8 mouse cellular contexts compared by ENCODE assay signal in genomic region chr14:118236886-118237289, GRCm38 (mm10). TPM values are rescaled to one million over a fixed set of nuclear protein-coding genes. Genes with fewer than 3 reads are reported as not detected.
DNase-seq lines count a peak whose midpoint lies in the region; ATAC-seq and TF ChIP-seq lines count a peak whose summit lies in the region.

Gene Sox21, minus strand, starts transcription at chr14:118237030.

- peak within 1 kb of the TSS; percentile 88 for H3K4me2 ChIP-seq in hindbrain, embryonic 14.5 days (replicated peaks)
- peak within 1 kb of the TSS; percentile 67 for H3K4me2 ChIP-seq in stomach, postnatal 0 days (replicated peaks; ENCODE audit: low read depth)

- no peak within 1 kb of the TSS for H3K27ac ChIP-seq in ES-E14 (ENCODE audit: insufficient read depth, low read depth, low read length, poor library complexity, severe bottlenecking)
- H3K27ac ChIP-seq in hindbrain, embryonic 14.5 days = peak within 1 kb of the TSS; percentile 75
- peak within 1 kb of the TSS; percentile 90 for H3K27ac ChIP-seq in stomach, postnatal 0 days (replicated peaks)

- no peaks in the 10 kb centered on the region for H3K9me3 ChIP-seq in ES-E14 (ENCODE audit: control insufficient read depth, insufficient read depth, low read depth, low read length)
- H3K9me3 ChIP-seq in hindbrain, embryonic 14.5 days (ENCODE audit: control insufficient read depth, low read length) = no peaks in the 10 kb centered on the region
- no peaks in the 10 kb centered on the region for H3K9me3 ChIP-seq in stomach, postnatal 0 days (ENCODE audit: control insufficient read depth, low read length)

- 0% methylated on average over 33 of the region's 34 CpGs for WGBS in hindbrain, embryonic 14.5 days
- WGBS in stomach, postnatal 0 days = 1% methylated on average over 30 of the region's 34 CpGs

- in situ Hi-C loops in ES-E14 (cut with MboI; ENCODE audit: low sequenced_read_pairs in 2 of 2, unreplicated experiment in 2 of 2) = no loop called here

- TF ChIP-seq CTCF in stomach, postnatal 0 days (IDR thresholded peaks at IDR 0.05; ENCODE audit: low read depth) = peak; percentile 33

- ATAC-seq in cerebellum, adult (ENCODE audit: insufficient number of reproducible peaks, low FRiP score, low TSS enrichment) = peak; percentile 9; the same call in 1 of the 2 replicates
- ATAC-seq in hindbrain, embryonic 14.5 days (ENCODE audit: low FRiP score) = peak; percentile 85
- peak; percentile 96 for ATAC-seq in stomach, postnatal 0 days (ENCODE audit: low FRiP score, low TSS enrichment)

- peak within 1 kb of the TSS; percentile 64 to 74 for H3K4me3 ChIP-seq in ES-E14 (ENCODE audit: insufficient read depth in 1 of 2, low read depth in 1 of 2, low read length in 2 of 2, poor library complexity in 1 of 2, severe bottlenecking in 1 of 2)
- H3K4me3 ChIP-seq in hindbrain, embryonic 14.5 days (replicated peaks; ENCODE audit: low read length) = peak within 1 kb of the TSS; percentile 54
- H3K4me3 ChIP-seq in stomach, postnatal 0 days (ENCODE audit: low read depth, low read length) = peak within 1 kb of the TSS; percentile 62

- no peak for DNase-seq in cerebellum, adult 11 months
- DNase-seq in ES-E14 (ENCODE audit: low read depth, low spot score) = no peak
- DNase-seq in fat pad, adult 2 months (ENCODE audit: extremely low read depth, low read depth, low spot score) = peak; percentile 2
- peak; percentile 51 for DNase-seq in hindbrain, embryonic 14.5 days (ENCODE audit: low spot score)
- peak; percentile 42 to 51 for DNase-seq in left cerebral cortex, postnatal 36 days (ENCODE audit: low spot score in 2 of 2)
- peak; percentile 77 for DNase-seq in mesoderm, embryonic 11.5 days (ENCODE audit: low read depth, low spot score)
- DNase-seq in stomach, postnatal 0 days (ENCODE audit: low spot score) = peak; percentile 94

- TF ChIP-seq EP300 in stomach, postnatal 0 days (optimal IDR thresholded peaks at IDR 0.05) = no peak

- H3K9ac ChIP-seq in ES-E14 (ENCODE audit: insufficient read depth, low read depth, low read length, poor library complexity, severe bottlenecking) = peak within 1 kb of the TSS; percentile 42
- peak within 1 kb of the TSS; percentile 64 for H3K9ac ChIP-seq in hindbrain, embryonic 14.5 days
- H3K9ac ChIP-seq in stomach, postnatal 0 days (ENCODE audit: low read length) = peak within 1 kb of the TSS; percentile 69

- peaks cover 61% of the 10 kb centered on the region for H3K27me3 ChIP-seq in hindbrain, embryonic 14.5 days (ENCODE audit: control insufficient read depth, insufficient read depth, low read length)
- H3K27me3 ChIP-seq in stomach, postnatal 0 days (ENCODE audit: control insufficient read depth, insufficient read depth, low read length) = no peaks in the 10 kb centered on the region; the same call in 1 of the 2 replicates

- intact Hi-C loops in left cerebral cortex, postnatal 36 days (cut with DNase I) = no loop called here

- H3K36me3 ChIP-seq in ES-E14 (ENCODE audit: control insufficient read depth, insufficient read depth, low read length, poor library complexity, severe bottlenecking) = no peaks in the 10 kb centered on the region
- H3K36me3 ChIP-seq in hindbrain, embryonic 14.5 days (replicated peaks; ENCODE audit: control insufficient read depth, insufficient read depth) = no peaks in the 10 kb centered on the region
- no peaks in the 10 kb centered on the region for H3K36me3 ChIP-seq in stomach, postnatal 0 days (ENCODE audit: control insufficient read depth, insufficient read depth, low read length)

- no peaks in the 10 kb centered on the region for H3K4me1 ChIP-seq in ES-E14 (ENCODE audit: control insufficient read depth in 2 of 2, insufficient read depth in 2 of 2, low read length in 2 of 2, poor library complexity in 1 of 2)
- H3K4me1 ChIP-seq in hindbrain, embryonic 14.5 days (replicated peaks; ENCODE audit: control insufficient read depth, insufficient read depth, low read length) = peaks cover 21% of the 10 kb centered on the region; the same call in 1 of the 2 replicates
- H3K4me1 ChIP-seq in stomach, postnatal 0 days (replicated peaks; ENCODE audit: control insufficient read depth, insufficient read depth) = no peaks in the 10 kb centered on the region; the same call in 1 of the 2 replicates

TF ChIP-seq in ES-E14, 5 proteins besides CTCF, POLR2A, EP300 and RAD21:
- TF ChIP-seq CHD2 (IDR thresholded peaks at IDR 0.05; ENCODE audit: low read depth, low read length) (no peak), ZNF384 (IDR thresholded peaks at IDR 0.05; ENCODE audit: low read depth, low read length) (peak; percentile 69), HCFC1 (IDR thresholded peaks at IDR 0.05; ENCODE audit: borderline replicate concordance, insufficient read depth, low read length) (peak; percentile 17; the same call in 1 of the 2 replicates), ZC3H11A (IDR thresholded peaks at IDR 0.05; ENCODE audit: borderline replicate concordance, low read depth, low read length) (no peak)
TF ChIP-seq in ES-E14: peak in this region for 2.

RNA-seq across cellular contexts. Expression of gene Sox21, which starts in this region (rescaled TPM):
- total RNA-seq in ES-E14 (2012; rRNA removed) = 0.94 and 1.8 TPM in 2 replicates
- 5.9 and 9.3 TPM in 2 replicates for polyA plus RNA-seq in hindbrain, embryonic 14.5 days (2014; fragmentation: Nextera tagmentation; extraction: Ambion mirVana)
- total RNA-seq in left cerebral cortex, postnatal 36 days (2021) = 10 to 100 TPM in 1 of 2 experiments, 1 to 10 TPM in 1; 7.9 to 11.2 TPM
- polyA plus RNA-seq in stomach, postnatal 0 days (2015; fragmentation: Nextera tagmentation; extraction: Ambion mirVana) = 6.8 and 7.9 TPM in 2 replicates

Comparison
In these comparisons a context has a peak if more than half of its experiments do, and no peak if none do; other contexts are left out.
1. ATAC-seq: peak in every context shown above with its lines; median percentile 96 in stomach, postnatal 0 days; 85 in hindbrain, embryonic 14.5 days; 9 in cerebellum, adult.
2. DNase-seq: peak in fat pad, adult 2 months (single experiment), hindbrain, embryonic 14.5 days (single experiment), left cerebral cortex, postnatal 36 days (2 of 2), mesoderm, embryonic 11.5 days (single experiment) and stomach, postnatal 0 days (single experiment); none in cerebellum, adult 11 months (single experiment) and ES-E14 (single experiment).
3. Peak in every context shown above with its lines, with median percentiles within 50 percentile points of each other: H3K4me3 ChIP-seq and H3K9ac ChIP-seq.